Mouse (Mus musculus): ENCODE measurements around the gene Prkce.

- TF ChIP-seq CTCF (IDR thresholded peaks at IDR 0.05; ENCODE audit: low read depth) (no peak), EP300 (IDR thresholded peaks at IDR 0.05; ENCODE audit: low read depth) (no peak)
Measured at GRCm38 (mm10) chr17:86371101-86371561, 203.5 kb downstream of the Prkce start.
